Mouse (Mus musculus): ENCODE results near the gene Mrgpra6.

DNA sequence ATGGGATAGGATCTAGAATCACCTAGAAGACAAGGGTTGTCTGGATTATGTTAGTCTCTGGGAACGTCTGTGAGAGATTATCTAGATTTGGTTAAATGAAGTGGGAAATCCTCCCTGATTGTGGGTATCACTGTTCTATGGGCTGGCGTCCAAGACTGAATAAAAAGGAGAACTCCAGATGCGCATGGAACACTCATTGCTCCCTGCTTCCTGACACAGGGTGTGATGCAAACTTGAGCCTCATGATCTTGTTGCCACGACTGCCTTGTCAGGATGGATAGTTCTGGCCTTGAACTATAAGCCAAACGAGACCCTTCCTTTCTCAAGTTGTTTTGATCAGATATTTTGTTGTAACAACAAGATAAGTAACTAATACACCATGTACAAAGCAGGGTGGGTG lies 33.9 kb downstream of the Mrgpra6 start:
- TF ChIP-seq CTCF (IDR thresholded peaks at IDR 0.05): no peak
- TF ChIP-seq EP300 (IDR thresholded peaks at IDR 0.05; ENCODE audit: insufficient read depth, low read depth, low read length): no peak

Measured in heart, adult 2 months (tissue).